Mouse (Mus musculus) common myeloid progenitor, adult 5-6 weeks (primary cell): Measurements from ENCODE around the gene Comt. TPM values are rescaled to one million over a fixed set of nuclear protein-coding genes. Genes with fewer than 3 reads are reported as not detected.
A peak's percentile ranks its signal among the peaks of the same experiment; 100 is the strongest.

Experiments
- ATAC-seq: replicated peaks from 2 replicates; pipeline ENCODE4 v1.8.0; 2016; ENCODE audit warnings: low read depth, mild to moderate bottlenecking, moderate TSS enrichment, inconsistent platforms; ENCODE audit not compliant: poor library complexity, severe bottlenecking
- total RNA-seq: library from RNA; stranded (forward); fragments of 200-1000, 187-1606 nt; gene quantifications from 2 replicates; pipeline ENCODE4 v1.2.3, GENCODE M21; 2017

Comt gene
- total RNA-seq, 1 experiment from 2014 or later = 38.2 TPM

GRCm38 (mm10) chr16:18443385-18443841 lies 16.8 kb upstream of the Comt start:
- peak; percentile 99 for ATAC-seq

GRCm38 (mm10) chr16:18436128-18436527 lies 9.5 kb upstream of the Comt start:
- no peak for ATAC-seq

DNA sequence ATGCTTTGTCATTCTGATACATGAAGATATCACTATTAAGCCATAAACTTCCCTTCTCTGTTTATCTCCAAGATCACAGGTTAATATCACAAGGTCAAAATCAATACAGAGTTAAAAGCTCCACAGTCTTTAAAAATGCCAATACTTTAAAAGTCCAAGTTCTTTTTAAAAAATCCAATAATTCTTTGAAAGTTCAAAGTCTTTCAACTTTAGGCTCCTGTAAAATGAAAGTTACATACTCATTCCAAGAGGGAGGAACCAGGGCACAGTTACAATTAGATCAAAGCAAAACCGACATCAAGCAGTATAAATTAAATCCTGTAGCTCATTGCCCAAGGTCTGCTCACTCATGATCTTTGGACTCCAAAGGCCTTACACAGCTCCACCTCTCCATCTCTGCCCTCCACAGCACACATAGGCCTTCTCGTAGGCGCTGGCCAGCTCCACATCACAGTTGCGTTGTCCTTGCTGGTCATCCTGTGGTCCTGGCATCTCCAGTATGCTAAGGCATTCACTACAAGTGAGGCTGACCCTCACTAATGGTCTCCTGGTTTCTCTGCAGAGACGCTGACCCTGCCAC lies 6.8 kb upstream of the Comt start:
- no peak for ATAC-seq

DNA sequence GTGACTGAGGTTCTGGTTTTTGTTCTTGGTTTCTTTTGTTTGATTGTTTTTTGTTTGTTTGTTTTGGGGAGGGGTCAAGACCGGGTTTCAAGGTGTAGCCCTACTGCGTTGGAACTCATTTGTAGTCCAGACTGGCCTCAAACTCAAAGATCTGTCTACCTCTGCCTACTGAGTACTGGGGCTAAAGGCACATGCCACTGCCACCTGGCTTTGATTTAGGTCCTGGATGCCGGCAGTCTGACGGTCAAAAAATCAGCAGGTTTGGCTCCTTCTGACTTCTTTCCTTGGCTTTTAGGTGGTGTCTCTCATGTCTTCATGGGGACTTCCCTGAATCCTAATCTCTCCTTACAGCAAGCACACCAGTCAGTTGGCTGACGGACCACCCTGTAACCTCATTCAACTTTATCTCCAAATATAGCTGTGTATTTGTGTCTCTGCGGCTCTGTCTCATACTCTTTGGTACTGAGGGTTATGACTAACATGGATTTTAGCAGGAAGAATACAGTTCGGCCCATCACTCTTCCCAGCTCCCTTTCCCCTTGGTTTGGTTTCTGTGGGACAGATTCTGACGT lies 4.1 kb upstream of the Comt start:
- no peak for ATAC-seq

DNA sequence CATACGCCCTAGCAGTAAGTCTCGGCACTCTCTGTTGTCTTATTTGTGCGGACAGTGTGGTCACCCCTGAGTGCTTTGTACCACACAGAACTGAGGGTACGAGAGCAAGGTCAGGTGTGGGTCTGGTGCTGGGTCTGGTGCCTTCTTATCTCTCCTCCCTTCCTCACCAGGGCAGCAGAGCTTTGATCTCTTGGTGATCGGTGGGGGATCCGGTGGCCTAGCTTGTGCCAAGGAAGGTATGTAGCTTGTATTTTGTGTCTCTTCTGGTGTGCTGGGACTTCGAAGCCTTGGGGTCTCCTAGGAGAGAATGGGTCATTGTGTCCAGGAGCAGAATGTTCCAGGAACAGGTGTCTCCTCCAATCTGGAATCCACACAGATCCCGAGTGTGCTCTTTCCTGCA lies 3.0 kb upstream of the Comt start:
- ATAC-seq = no peak

DNA sequence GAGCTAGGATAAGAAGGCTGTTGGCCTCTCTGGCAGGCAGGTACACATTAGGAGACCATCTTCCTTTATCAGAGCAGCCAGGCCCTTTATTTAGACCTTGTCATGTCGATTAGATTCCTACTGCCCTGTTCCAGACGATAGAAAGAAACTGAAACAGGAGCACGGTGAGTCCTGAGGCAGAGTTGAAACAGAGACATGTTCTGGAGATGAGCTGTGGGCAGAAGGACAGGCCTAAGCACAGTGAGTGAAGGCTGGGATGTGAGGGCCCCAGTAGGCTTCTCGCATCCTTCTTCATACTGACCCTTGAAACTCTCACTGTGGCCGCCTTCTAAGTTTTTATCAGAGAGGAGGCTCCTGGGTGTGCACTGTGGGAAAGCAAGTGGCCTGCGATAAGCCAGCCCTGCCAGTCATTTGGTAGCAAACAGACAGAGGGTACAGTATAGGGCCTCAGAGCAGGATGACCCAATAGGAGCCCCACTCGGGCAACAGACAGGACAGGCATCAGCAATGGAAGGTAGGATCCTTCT lies 1.9 kb upstream of the Comt start:
- ATAC-seq = no peak

DNA sequence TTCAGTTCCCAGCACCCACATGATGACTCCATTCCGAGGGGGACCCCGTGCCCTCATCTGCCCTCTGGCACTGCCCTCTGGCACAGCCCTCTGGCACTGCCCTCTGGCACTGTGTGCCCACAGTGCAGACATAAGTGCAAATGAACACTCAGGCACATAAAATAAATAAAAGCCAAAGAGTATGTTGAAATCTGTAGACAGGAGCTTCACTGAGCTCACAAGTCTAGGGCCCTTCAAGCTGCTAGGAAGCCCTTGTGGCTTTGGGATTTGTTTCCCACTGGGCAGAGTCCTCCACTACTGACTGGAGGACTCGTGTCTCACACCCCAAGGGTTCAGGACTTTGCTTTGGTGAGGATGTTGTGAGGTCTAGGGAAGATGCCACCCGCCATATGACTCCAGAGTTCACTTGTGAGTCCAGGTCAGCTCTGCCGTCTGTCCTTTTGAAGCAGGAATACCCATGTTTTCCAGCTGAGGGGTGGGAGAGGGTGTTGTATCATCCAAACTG lies 1.4 kb upstream of the Comt start:
- no peak for ATAC-seq

DNA sequence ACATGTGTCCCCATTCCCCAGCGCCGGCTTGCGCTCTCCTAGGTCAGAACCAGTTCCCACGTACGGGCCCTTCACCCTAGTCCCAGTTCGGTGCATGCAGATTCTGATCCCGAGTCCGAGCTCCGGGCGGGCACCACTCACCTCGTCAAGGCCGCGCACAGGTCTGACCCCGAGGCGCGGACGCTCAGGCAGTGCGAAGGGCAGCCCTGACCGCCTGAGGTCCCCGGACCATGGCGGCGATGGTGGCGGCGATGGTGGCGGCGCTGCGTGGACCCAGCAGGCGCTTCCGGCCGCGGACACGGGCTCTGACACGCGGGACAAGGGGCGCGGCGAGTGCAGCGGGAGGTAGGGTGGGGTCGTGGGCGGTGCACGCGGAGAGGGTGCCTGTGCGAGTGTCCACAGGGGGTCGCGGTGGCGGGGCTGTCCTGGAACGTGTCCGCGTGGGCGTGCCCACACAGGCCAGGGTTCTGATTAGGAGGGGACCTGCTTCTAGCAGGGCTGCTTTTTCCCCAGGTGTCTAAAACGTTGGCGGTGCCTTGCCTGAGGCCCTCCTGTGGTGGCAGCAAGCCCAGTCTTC lies 349 bp downstream of the Comt start, which contains the start of gene Txnrd2:
TSS of gene Txnrd2 (plus strand) at position 170 of the 577 bp plus-strand sequence.
- ATAC-seq = peak; percentile 65

DNA sequence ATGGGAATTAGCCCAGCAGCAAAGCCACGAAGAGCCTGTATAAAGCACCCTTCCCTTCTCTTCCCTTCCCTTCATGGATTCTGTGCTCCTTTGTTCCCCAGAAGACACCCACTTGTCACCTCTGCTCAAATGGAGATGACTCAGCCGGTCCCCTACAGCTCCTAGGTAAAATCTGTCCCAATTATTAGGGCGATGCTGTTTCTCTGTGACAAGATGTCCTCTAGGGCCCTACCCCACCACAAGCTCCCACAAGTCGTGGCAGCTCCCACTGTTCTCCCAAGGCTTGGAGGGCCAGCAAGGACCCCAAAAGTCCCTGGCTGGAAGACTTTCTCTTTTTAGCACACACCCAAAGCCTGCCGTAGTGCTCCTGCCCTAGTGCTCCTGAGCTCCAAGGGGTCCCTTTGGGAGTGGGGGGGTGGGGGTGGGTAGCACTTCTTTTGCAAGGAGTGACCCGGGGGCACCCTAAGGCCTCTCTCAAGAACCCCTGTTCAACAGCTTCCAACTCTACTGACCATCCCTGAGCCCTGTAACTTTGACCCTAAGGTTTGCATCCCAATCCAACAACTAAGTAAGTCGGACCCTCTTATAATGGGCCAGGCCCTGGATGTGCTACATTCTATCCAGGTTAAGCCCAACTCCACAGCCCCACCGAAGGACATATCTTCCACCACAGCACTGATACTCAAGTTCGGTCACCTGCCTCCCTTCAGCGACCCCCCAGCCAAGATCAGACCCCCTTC lies 1.0 kb downstream of the Comt start:
- no peak for ATAC-seq

DNA sequence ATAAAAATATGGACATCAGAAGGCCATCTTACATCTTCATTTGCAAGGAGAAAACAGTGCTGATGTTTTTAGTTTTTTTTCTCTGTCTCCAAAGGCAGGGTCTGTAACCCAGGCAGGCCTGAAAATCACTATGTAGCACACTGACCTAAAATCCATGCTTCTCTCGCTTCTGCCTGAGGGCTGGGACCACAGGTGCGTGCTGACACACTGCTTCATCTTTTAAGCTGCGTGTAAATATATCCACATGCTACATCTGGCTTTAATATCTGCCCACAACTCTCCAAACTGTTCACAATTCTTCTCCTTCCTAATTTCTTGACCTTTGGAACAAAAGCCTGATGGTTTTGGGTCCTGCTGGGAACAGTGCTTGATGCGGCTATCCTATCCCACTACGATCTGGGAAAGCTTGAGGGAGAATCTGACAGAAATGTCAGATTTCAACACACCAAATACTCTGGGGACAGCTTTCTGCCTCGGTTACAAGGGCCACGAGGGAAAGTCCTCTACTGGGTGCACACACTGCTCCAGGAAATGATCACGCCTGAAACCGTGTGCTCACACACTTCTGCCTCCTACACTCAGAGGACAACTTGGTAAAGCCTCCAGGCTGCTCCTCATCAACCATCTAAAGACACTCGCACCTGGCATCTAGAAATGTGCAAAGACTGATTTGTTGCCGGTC lies 2.1 kb downstream of the Comt start:
- ATAC-seq = no peak

- ATAC-seq = no peak
These were observed 2.8 kb downstream of the Comt start for GRCm38 (mm10) chr16:18423915-18424265.

- no peak for ATAC-seq
These were observed 3.3 kb downstream of the Comt start for GRCm38 (mm10) chr16:18423203-18423914.

GRCm38 (mm10) chr16:18420571-18420970 lies 6.1 kb downstream of the Comt start:
- ATAC-seq = no peak

DNA sequence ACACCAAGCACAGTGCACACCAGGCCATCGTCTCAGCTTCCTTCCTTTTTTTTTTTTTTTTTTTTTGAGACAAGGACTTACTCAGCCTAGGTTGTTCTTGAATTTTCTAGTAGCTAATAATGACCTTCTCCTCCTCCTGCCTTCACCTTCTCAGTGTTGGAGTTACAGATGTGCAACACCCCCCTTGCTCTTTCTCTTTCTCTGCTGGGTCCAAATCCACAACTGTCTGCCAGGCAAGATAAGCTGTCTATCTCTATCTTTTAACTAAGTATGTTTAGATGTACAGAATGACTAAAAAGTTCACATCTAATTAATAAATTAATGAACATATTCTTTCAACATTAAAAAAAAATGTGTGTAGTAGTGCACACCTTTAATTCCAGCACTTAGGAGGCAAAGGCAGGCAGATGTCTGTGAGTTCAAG lies 7.0 kb downstream of the Comt start:
- ATAC-seq = no peak; the same call in 1 of the 2 replicates

DNA sequence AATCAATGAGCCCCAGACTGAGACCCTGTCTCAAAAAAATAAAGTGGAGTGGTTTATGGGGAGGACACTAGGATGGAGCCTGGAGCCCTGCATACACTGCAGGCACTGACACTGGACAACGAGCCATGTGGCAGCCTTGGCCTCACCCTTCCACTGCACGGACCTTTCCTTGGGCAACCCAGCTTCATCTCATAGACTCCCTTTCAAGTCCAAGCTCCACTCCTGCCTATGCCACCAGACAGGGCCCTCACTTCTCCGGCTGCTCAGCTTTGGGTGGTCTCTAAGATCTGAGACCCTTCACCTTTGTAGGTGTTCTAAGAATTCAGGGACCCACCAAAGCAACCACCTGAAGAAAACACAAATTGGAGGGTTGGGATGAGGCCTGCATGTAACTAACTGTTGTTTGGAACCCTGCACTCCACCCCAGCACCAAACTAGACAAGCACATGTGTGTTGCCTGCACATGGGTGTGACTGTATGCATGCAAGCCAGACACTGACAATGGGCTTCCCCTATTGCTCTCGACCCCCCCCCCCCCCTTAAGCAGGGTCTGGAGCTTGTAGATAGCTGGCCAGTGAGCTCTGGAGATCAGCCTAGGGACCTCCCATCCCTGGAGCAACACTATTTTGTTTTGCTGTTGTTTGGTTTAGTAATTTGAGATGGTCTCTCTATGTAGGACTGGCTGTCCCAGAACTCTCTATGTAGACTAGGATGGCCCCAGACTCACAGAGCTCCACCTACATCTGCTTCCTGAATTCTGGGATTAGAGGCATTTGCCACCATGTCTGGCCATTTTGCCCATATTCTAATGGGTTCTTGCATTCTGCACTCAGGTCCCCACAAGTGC lies 7.7 kb downstream of the Comt start:
- ATAC-seq = peak; percentile 42

GRCm38 (mm10) chr16:18417491-18417890 lies 9.2 kb downstream of the Comt start:
- ATAC-seq = no peak

DNA sequence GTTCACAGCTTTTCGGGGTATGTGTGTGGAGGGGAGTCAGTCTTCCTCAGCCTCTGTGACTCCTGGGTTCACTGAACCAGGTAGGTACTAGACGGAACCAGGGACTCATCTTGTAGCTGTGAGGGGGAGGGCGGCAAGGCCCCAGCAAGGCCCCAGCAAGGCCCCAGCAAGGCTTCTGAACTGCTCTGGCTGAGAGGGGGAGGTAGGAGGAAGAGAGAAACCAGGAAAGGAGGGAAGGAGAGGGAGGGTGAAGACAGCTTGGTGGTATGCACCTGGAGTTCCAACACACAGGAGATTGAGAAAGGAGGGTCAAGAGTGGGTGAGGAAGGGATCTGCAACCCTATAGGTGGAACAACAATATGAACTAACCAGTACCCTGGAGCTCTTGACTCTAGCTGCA lies 9.8 kb downstream of the Comt start:
- ATAC-seq = no peak

DNA sequence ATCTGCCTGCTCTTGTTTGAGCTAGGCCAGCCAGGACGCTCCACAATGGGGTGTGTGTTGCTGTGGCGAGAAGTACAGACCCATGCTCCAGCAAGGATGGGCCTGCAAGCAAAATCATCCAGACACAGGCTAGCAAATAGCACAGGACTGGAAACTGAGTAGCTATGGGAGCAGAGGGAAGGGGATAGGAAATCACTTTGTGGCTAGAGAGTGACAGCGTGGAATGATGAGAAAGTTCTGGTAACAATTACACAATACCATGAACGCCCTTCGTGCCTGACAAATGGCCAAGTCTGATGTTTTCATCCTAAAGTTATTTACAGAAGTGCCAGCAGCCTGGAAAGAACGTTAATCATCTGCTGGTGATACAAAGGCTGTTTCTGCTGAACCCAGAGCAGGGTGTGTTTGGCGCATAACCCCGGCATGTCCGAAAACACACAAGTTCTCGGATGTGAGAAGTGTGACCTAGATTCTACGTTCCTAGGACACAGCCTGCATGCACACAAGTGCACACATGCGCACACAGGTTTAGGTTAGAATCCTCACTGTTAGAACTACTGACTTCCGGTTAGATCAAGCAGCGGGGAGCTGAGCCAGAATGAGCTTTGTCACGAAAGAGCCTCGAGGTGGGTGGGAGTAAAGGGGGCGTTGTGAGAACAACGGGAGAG lies 10.4 kb downstream of the Comt start:
- no peak for ATAC-seq
